Mouse (Mus musculus) heart, adult 18-20 months (tissue): Measurements from ENCODE around the gene Lfng. TPM values are rescaled to one million over a fixed set of nuclear protein-coding genes. Genes with fewer than 3 reads are reported as not detected.

Source experiments
- DNase-seq, 2 experiments: peaks; one replicate each; pipeline ENCODE4 v3.0.0; 2021 to 2022; ENCODE audit warnings: mixed read lengths in 1 of 2
- total RNA-seq, 2 experiments: library from RNA; stranded (reverse); gene quantifications; 2 replicates each; pipeline ENCODE4 v1.2.3; 2021

Lfng gene
- total RNA-seq, 2 experiments from 2014 or later = 6.7 to 9.9 TPM

DNA sequence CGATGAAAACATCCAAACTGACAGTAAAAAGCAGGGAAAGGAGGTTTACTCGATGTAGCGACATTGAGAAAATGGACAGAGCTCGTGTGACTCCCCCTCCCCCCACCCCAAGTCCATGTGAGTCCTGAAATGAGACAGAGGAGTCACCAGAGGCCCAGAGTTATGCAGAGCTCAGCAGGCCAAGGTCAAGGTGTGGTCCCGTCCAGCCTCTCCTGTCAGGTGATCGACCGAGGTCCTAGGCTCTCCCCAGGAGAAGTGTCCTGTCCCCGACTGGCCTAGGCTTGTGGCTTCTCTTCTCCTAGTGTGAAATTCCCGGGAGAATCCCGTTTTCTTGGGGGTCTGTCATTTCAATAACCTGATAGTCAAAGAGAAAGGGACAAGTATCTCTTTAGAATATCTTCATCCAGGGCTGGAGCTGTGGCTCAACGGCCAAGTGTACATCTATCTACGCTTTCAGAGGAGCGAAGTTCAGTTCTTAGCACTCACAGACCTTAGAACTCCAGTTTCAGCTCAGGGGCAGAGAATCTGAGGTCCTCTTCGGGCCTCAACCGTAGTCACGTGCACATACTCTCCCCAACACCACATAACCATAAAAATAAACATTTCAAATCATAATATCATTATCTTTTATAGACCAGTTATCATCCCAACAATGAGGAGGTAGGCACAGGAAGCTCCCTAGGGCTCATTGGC lies 17.9 kb upstream of the Lfng start:
- DNase-seq = no peak

DNA sequence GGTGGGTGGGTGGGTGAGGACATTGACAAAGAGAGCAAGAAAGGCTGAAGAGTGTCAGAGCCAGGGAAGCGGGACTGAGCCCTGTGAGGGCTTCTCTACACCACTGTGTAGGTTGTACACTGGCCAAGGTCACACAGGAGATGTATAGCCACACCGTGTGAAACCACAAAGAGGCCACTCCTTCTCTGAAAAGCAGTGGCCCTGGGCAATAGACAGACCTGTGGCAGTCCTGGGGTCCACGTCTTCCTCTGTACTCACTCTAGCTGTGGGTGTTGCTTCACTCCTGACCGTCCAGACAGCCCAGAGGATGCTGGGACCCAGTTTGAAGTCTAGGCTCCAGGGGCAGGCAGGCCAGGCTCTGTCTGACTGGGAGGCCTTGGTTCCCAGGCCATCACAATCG lies 12.3 kb upstream of the Lfng start:
- no peak for DNase-seq

DNA sequence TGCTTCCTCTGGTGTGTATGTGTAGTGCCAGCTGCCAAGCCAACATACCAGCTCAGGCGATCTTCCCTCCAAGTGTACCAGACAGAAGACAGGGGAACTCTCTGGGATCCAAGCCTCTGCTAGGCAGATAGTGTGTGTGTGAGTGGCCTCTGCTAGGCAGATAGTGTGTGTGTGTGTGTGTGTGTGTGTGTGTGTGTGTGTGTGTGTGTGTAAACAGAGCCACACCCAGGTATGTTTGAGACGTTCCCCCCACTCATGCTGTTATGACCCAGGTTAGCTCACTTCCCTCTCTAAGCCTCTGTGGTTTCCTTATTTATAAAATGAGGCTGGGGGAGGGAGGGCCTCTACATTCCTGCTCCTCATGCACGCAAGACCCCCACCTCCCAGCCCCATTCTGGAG lies 10.7 kb upstream of the Lfng start:
- no peak for DNase-seq

DNA sequence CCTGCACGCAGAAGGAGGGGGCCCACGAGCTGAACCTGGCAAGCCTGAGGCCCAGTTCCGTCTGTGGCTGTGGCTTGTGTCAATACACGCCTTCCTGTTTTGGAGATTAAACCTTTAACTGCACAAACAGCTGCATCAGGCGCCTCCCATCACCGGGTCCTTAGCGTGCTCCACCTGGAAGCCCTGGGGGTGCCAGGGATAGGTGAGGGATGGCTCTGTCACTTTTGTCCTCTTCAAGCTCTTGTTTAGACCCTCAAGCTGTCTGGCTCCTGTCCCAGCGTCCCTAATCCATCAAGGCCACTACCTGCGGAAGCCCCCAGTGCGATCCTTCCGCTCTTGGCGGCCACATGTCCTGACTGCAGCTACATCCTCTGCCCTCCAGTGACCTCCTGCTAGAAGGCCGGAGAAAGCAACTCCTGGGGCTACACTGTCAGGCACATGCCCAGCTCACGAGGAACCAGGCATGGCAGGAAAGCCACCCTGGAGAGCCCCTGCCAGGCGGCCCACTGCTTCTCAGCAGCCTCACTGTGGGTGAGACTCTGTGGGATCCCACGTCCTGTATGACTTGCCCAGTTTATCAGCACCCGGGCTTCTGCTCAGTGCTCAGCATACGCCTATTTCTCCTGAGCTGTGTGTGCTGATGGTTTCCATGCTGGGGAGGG lies 10.1 kb upstream of the Lfng start:
- peak; percentile 57 to 68 for DNase-seq

DNA sequence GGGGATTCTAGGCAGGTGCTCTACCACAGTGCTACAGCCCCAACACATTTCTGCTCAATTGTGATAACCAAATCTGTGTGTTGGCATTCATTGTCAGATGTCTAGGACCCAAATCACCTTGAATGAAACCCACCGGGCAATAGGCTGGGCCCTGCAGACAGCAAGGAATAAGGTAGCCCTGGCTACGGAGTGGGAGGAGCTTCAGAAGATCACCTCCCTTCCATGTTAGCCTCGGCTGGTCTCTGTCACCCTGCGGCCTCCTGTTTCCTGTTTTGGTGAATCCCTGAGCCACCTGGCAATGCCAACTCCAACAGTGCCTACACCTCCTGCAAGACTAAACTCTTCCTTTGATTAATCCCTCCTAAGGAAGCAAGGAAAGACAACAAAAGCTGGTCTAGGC lies 9.3 kb upstream of the Lfng start:
- no peak for DNase-seq

DNA sequence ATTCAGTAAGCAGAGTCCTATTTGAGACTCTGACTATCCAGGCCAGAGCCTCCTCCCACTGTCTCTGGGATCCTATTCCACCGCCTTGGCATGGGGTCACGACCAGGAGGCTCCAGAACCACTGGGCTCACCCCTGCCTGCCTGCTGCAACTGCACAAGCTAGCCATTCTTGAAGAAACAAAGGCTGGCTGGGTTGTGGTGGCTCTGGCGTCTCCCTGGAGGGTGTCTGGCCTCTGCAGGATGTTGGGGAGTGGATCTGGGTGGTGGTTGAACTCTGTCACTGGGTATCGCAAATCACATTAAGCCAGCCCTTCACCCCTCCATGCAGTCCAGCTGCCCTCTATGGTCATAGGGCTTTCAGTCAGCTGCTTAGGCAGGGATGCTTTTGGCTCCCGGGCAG lies 7.2 kb upstream of the Lfng start:
- DNase-seq = no peak

DNA sequence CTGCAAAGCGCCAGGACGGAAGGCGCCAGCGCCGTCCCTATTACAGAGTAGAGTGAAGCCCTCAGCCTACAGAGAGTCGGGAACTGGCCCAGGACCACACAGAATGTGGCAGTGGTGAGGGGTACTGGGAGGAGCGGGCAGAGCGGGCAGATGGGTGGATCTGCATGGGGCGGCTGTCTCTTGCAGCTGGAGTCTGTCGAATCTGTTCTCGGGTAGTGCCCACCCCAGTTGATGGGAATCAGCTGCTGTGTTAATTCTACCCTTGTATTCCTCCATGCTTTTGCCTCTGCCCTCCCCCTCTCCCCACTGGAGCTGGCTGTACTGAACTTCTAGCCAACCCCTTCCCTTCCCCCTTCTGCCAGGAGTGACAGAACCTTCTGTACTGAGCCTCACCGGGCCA lies 5.4 kb upstream of the Lfng start:
- no peak for DNase-seq

DNA sequence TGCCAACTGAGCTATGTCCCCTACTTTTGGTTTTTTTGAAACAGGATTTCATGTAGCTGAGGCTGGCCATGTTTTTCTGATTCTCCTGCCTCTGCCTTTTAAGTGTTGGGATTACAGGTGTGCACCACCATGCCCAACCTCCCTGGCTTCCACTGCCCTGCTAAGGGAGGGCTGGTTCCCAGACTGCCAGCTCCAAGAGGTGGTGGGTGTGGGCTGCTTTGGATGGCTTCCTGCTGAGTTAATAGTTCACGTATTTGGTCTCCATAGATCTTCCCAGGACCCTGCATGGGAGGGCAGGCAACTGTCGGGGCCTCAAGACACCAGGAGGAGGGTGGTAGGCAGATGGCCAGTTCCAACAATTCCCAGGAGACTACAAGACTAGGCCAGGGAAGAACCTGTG lies 4.6 kb upstream of the Lfng start:
- DNase-seq = no peak

DNA sequence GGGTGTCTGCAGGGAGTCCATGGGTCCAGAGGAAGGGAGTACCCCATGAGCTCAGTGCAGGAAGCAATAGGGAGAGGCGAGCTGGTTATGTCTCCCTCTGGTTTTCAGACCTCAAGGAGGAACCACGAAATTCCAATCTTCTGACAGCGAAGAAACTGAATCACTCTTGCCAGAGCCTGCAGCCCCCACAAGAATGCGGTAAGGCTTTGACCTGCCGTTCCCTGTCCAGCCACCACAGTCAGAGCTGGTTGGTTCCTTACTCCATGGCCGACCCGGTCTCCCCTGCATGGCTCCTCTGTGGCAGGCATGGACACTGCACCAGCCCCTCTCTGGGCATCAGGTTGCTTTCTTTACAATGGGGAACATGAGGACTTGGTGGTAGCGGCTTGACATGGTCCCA lies 2.7 kb upstream of the Lfng start:
- DNase-seq = no peak

DNA sequence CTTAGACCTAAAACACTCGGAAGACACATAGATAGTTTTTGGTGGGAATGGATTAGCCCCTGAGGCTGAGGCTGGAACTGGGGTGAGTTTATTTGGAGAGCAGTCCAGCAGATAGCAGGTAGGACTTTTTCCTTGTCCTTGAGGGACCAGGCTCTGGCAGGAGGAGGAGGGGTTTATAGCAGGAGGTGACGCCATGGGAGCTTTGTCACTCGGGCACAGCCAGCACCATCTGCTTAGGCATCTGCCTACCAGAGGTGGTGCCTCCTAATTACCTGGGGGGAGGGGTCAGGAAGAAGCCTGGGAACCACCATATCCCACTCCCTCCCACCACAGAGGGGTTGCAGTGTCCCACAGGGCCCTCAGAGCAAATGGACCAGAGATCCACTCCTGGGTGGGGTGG lies 1.9 kb upstream of the Lfng start:
- DNase-seq = no peak

DNA sequence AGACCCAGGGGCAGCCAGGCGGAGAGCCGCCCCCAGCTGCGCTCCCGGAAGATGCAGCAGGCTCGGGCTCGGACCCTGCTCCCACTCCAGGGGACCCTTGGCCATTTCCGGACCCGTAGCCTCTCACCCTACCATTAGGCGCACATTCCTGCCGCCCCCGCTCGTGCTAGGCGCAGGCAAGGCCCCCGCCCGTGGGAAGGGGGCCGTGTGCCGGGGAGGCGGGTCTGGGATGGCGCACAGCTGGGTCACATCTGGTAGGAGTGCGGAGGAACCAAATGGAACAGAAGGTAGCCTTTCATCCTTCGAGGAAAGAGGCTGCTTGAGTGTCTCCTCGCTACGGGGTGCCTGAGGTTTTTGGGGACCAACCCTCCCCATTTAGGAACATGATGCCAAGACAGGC lies 734 bp upstream of the Lfng start:
- no peak for DNase-seq

DNA sequence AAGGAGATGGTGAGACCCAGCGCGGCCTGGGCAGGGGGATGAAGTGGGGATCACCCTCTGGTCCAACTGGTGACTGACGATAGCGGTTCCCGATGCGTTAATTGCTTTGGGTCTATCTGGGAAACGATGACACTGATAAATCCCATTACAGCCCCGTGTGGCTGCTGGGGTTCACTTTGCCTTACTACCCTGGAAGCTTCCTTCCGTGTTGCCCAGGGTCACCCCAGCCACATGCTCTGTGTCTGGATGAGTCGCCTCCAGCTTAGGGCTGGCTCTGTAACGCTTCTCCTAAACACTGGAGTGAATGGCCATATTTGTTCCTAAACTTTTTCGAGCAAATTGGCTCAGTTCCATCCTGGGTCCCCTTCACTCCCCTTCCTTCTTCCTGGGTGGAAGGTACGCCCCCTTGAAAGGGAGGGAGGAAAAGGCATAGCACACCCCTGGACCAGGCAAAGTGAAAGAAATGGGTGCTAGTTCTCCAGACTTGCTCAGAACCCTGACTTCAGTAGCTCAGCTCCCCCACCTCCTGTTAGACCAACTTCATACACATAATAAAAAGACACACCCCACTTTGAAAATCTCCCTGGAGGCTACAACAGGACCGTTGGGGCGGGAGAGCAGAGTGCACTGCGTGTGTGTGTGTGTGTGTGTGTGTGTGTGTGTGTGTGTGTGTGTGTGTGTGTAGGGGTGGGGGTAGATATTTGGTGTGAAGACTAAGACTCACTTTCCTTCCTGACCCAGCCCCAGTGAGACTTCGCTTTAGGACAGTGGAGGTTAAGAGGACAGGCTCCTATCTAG lies 915 bp downstream of the Lfng start:
- DNase-seq = peak; percentile 45 to 58

DNA sequence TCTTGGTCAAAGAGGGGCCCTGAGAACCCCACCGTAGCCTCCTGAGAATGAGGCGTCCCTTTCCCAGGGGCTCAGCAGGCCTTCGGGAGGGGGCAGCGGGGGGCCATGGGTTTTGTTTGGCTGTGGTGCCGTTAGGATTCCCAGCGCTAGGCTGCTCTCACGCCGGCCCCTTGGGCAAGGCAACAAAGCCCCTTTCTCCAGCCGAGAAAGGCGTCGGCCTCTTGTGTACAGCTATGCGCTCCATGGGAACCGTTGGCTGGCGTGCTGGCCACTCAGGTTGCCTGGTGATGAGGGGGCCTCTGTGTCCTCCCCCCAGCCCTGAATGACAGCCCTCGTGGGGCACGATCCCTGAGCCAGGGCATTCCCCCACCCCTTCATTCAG lies 1.5 kb downstream of the Lfng start:
- DNase-seq = peak in 1 of 2 experiments; percentile 35

DNA sequence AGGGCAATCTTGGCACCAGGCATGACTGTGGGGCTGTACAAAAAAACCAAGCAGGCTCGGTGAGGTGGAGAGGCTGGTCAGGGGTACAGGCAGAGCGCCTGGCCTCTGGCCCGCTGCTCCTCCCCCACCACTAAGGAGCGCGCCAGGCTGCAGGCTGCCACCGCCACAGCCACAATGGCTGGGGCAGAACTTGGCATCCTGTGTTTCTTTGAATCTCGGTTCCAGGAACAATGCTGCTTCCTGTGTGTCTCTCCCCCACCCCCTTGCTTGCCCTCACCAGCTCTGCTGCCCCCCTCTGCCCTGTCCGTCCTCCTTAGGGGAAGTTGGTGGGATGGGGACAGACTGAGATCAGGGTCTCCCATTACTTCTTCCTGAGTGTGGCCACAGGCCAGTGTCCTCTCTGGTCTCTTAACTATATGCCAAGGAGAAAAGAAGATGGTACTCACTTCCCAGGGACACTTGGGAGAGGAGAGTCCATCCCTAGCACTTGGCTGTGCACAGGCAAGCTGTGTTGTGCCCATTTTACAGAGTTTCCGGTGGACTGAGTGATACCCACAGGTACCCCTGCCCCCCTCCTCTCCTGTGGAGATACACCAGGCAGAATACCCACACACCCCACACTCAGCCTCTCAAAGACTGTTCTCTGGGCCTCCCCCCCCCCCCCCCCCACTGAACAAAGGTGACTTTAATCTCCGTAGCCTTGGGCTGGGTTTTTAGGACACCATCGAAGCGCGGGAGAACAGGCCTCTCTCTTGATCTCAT lies 2.6 kb downstream of the Lfng start:
- peak; percentile 53 to 69 for DNase-seq

DNA sequence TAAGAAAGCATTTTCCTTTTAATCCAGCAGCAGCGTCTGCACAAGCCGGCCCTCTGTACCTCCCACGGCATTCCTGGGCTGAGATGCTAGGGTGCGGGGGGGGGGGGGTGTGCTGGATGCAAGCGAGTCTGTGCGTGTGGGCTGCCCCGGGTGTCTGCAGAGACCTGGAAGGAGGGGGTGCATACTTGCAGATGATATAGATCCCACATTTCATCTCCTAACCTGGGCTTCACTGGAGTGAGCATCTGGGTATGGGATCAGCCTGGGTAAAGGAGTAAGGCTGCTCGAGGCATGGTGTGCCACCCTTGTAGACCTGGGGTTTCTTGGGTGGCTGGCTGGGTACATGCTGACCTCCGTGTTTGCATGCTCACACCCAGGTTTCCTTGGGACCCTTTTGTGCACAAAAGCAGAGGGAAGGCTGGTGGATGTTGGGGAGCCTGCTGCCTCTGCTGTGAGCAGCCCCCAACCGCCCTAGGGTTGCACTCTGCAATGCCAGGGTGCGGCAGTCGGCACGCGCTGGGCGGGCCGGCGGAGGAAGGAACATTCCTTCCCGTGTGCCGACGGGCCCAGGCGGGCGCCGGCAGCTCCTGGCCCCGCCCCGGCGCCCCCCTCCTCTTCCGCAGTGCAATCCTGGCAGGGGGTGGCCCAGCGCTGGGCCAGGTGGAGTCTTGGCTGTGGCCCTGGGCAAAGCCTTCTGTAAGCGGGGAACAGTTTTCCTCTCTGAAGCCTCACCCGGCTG lies 3.3 kb downstream of the Lfng start:
- peak in 1 of 2 experiments; percentile 73 for DNase-seq

DNA sequence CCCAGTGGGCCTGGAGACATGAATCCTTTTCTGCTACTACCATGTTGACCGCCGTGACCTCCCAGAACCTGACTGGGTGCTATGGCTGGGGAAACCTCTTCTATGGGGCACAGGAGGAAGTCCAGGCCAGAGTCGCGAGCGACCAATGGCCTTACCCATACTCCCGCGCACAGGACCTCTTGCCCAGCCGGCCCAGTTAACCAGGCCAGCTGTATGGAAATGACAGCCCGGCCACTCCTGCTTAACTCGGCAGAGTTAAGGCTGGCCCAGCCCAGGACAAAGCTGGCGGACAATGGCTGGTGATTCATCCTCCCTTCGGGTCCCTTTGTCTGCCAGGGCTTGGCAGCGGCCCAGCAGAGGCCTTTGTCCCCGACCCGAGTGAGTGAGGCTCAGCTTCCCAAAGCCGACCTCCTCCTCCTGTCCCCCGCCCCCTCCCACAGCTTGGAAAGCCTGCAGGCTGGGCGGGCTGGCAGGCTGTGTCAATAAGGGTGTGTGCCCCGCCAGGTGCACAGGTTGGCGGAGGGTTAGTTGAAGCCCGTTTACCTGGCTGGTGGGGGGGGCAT lies 4.0 kb downstream of the Lfng start:
- DNase-seq = peak; percentile 80 to 84

DNA sequence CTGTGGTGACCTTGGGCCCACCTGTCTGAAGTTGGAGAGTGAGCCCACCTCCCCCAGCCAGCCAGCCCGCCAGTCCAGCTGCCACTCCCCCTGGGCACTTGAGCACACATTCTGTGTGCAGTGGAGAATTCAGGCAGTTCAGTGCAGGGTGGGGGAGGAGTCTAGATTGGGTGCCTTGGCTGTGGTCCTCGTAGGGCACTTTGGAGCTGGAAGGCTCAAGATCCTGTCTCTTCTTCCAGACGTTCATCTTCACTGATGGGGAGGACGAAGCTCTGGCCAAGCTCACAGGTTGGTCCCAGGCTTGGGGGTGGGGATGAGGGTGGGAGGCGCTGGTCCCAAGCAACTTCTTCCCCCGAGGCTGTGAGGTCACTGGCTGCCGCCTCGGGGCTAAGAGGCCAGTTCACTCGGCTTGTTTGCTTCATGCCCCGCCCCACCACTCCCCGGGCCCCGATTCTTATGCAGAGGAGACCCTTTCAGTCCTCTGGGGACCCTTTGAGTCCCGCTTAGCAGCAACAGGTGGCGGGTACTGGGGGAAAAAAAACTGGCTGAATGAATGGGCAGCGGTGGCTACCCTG lies 4.6 kb downstream of the Lfng start:
- no peak for DNase-seq

DNA sequence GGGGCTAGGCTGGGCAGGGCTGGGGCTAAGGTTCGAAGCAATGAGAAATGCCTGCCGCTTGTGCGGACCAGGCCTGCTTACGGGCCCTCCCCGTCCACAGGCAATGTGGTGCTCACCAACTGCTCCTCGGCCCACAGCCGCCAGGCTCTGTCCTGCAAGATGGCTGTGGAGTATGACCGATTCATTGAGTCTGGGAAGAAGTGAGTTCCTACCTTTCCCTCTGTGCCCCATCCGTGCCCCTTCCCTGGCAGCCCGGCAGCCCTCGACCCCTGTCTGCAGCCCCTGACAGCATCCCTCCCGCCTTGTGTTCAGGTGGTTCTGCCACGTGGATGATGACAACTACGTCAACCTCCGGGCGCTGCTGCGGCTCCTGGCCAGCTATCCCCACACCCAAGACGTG lies 5.1 kb downstream of the Lfng start:
- DNase-seq = no peak

DNA sequence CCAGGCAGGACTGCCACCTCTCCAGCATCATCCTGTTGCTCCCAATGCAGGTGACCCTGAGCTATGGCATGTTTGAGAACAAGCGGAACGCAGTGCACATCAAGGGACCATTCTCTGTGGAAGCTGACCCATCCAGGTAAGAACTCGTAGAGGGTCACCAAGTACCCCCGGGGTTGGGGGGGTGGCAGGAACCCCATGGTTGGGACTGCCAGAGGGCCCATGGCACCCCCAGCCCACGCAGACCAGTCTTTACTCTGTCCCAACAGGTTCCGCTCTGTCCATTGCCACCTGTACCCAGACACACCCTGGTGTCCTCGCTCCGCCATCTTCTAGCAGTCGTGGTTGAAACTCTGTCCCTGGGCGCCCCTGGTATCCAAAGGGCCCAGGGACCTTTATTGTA lies 7.0 kb downstream of the Lfng start:
- DNase-seq = no peak

DNA sequence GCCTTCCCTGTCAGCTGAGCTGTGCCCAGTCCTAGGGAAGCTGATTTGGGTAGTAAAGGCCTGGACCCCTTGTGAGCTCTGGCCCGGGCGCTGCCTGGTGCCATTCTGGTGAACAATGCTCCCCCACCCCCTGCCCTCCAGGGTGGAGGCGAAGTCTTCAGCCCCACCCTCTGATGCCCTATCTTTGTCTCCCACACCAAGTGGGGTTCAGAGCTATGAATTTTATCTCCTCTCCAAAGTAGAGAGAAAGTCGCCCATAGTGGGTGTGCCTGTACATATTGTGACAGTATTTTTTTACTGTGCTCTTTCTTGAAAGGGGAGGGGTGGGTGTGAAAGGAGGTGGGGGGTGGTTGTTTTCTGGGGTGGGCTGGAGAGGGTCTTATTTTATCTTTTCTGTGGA lies 7.7 kb downstream of the Lfng start:
- no peak for DNase-seq
